Mouse (Mus musculus) gastrocnemius, adult 8-10 months (tissue): ENCODE data around the gene Uqcc1. TPM values are rescaled to one million over a fixed set of nuclear protein-coding genes. Genes with fewer than 3 reads are reported as not detected.

Experiments
- DNase-seq, 2 experiments: peaks; one replicate each; pipeline ENCODE4 v3.0.0; 2022; ENCODE audit warnings: low spot score in 2 of 2
- total RNA-seq, 4 experiments: library from RNA; stranded (reverse); gene quantifications; 2 replicates each; pipeline ENCODE4 v1.2.4; 2022

The Uqcc1 gene
- total RNA-seq, 4 experiments from 2014 or later = 154 to 182 (median 168) TPM

DNA sequence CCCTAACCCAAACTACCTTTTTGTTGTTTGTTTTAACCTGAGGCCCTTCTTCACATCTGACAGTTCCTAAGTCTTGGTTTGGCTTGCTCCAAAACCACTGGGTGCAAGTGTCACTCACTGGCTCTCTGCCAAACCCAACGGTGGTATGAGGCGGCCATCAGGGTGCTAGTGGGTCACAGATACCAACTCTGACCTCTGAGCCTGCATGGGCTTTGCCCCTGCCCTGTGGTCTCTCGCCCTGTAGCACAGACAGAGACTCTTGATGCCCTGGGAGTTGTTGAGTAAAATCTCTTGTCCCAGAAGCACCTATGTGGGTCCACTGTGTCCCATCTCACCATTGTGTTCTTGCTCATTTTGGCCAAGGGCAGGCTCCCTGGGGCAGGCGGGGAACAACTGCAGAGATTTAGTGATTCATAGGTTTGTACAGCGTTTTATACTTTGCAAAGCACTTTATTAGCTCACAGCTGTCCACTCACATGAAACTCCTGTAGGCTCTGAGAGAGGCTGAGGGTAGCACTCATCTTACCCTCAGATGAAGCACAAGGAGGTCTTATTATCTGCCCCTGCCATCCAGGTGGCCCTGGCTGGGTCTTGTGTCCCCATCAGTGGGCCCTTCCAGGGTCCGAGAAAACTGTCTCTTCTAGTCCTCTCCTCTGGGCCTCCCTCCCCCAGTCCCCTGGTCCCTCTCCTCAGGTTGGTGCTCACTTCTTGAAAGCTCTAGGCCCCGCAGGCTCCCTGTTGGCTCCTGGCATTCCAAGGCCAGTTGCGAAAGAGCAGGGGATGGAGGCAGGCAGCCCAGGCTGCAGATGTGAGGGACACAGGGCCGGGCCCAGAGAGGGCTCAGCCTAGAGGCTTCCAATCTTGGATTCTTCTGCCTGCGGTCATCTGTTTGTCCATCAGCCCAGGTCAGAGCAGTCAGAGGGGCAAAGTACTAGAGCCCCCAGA, 112.5 kb downstream of the Uqcc1 start:
- DNase-seq = peak in 1 of 2 experiments; percentile 42

DNA sequence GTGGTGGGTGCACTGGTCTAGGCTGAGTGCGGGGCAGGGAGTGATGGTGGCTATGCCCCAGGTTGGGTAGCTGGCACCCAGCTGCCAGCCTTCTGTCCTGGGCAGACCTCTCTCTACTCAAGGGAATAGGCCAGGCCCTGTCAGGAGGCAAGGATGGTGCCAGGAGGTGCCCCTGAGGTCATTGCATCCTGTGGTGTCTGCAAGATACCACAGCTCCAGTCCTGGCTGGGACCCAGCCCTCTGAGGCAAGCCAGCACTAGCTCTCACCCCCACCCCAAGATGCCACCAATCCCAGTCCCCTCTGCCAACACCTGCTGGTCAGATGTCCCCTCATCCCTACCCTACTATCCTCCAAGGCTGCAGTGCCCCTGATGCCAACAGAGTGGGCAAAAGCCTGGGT, 113.9 kb downstream of the Uqcc1 start:
- DNase-seq = no peak

DNA sequence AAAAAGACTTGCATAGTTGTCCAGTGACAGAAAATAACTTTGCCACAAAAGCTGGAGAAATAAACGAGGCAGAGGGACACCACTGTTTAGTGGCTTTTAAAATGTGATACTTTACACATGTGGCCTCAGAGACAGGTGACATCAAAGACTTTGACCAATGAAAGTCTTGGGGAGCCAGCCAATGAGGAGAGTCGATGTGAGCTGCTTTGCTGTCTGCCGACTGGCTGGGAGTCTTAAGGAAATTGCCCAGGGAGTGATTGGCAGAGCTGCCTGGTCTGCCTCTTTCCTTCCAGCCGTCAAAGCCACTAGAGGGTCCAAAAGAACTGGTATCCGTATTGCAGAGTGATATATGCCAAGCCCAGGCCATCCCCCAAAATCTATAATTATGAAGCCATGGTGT, 115.3 kb downstream of the Uqcc1 start:
- DNase-seq = no peak

DNA sequence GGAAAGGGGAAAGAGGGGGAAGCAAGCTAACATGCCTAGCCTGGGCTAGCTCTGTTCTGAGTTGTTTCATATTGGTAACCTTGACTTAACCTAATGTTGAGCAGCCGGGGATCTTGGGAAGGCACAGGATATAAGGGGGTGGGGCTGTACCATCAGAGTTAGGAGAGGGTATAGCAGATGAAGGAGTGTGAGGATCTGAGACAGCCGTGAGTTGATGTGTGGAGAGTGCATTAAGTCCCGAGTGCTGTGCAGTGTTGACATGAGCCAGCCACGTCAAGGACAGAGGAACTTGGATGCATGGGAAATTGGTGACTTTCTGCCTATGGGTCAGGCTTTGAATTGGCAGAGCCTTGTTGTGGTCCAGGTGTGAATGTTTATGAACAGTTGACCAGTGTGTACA, 117.5 kb downstream of the Uqcc1 start:
- DNase-seq = no peak

DNA sequence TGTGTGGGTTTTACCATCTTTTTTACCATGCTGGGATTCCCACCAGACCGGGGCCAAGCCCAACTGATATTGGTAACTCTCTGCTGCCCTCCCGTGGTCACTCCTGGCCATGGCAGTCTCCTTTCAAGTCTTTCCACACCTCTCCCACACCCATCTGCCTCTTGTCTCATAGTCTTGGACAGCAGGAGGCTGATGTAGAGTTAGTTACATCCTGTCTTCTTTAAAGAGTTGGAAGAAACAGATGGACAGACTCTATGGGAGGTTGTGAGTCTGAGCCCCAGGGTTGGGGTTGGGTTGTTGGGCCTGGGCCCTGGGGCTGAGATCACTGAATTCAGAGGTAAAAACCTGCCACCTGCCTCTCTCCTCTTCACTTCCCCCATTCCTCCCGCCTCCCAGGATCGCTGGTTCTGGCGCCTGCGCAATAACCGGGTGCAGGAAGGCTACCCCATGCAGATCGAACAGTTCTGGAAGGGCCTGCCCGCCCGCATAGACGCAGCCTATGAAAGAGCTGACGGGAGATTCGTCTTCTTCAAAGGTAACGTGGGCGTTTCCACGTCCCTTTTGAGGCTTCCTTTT, 118.2 kb downstream of the Uqcc1 start:
- peak; percentile 65 to 73 for DNase-seq

DNA sequence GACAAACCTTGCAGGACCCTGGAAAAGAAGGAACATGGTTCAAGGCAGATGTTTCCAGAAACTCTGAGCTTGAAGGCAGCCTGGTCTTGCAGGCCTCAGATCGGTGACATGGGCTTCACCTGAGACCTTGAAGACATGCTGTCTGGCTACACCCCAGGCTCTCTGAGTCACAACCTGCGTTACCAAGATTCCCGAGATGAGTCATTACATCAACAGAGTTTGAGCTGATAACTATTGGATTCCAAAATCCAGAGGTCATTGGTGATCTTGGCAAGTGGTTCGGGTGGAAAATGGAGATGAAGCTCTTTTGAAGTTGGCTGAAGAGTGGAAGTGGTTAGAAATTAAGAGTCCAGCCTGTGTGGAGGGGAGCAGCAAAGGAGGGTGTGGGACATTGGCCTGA, 120.5 kb downstream of the Uqcc1 start:
- DNase-seq = no peak

DNA sequence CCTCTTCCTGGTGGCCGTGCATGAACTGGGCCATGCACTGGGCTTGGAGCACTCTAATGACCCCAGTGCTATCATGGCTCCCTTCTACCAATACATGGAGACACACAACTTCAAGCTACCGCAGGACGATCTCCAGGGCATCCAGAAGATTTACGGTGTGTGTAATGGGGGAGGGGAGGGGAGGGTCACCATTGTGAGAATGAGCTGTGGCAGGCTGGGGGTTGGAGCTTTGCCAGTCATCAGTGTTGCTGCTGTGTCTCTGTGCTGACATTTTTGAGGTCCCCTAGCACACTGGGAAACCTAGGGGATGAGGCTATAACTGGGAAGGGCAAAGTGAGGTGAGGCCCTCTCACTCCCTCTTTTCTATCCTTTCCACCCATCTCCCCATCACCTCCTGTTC, 122.7 kb downstream of the Uqcc1 start:
- no peak for DNase-seq

DNA sequence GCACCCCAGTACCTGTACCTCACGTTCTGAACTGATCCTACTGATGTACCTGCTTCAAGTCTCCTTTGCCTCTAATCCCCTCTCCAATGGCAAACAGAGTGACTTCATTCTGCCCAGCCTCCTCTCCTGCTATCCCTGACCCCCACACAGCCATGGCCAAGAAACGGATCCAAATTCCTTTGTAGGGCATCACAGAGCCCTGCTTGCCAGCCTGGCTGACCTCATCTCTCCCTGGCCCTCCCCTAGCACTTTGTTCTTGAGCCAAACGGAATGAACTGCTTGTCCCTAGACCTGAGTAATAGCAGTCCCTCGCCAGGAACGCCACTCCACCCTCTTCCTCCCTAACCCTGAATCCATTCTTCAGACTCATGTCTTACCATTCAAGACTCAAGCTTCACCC, 123.6 kb downstream of the Uqcc1 start:
- DNase-seq = no peak

DNA sequence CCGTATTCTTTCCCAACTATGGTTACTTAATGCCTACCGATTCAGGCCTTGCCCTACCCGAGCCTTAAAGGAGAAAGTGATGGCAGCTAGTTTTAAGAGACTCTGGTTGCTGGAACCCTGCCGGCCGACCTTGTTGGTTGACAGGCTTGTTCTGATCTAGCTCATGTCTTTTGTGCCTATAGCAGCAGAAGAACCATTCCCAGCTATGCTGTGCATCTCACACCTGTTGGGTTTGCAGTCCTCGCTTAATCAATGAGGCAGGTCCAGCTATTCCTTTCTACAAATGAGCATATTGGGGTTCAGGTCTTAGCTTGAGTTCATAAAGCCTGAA, 124.2 kb downstream of the Uqcc1 start:
- DNase-seq = no peak

DNA sequence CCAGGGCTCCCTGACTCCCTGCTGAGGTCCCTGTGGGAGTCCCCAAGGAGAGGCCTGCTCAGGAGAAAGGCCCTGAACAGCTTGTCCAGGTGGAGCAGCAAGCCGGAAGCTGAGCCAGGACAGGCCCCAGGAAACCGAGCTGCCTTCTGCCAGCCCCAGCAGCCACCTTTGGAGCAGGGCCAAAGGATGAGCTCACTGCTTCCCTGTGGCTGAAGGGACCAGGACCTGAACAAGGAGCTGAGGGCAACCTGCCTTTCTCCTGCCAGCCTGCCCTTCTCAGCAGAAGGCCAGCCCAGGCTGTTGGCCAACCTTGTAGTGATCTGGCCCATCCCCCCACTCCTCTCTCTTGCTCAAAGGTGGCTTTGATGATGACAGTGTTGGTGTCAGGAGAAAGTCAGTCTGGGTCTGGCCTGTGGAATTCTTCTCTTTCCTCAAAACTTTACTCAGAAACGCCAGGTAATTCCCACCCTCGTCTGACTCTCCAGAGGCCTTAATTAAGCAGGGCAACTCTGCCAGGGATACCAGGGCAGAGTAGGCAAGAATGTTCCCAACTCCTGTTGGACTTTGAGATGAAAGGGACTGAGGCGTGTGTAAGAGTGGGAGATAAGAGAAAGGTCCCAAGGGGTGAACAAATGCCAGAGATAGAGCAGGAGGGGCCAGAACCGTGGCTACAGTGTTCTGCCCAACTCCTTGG, 124.7 kb downstream of the Uqcc1 start:
- peak; percentile 45 to 56 for DNase-seq

DNA sequence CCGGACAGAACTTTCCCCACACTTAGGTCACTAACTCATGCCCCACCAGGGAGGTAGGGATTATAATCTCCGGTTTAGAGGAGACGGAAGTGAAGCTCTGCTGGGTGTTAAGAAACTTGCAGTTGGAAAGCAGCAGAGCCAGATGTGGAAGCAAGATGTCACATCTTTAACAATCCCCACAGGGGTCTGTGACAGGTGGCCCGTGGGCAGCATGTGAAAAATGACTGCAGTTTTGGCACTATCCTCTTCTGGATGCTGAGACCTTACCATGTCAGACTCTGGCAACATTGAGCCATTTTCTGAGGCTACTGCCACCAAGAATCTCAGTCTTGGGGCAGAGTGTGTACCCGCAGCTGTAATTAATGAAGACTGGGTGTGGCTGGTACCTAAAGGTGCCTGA, 126.1 kb downstream of the Uqcc1 start:
- no peak for DNase-seq

DNA sequence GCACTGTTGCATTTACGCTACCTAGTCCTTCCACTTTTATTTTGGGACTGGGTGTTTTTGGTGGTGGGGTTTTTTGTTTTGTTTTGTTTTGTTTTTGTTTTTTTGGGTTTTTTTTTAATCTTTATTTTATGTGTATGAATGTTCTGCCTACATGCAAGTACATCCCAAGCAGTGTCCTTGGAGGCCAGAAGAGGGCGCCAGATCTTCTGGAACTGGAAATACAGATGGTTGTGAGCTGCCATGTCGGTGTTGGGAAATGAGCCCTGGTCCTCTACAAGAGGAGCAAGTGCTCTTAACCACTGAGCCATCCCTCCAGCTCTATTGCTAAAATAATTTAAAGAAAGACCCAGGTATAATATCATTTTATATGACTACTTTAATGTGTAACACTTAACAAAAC, 127.3 kb downstream of the Uqcc1 start:
- no peak for DNase-seq

DNA sequence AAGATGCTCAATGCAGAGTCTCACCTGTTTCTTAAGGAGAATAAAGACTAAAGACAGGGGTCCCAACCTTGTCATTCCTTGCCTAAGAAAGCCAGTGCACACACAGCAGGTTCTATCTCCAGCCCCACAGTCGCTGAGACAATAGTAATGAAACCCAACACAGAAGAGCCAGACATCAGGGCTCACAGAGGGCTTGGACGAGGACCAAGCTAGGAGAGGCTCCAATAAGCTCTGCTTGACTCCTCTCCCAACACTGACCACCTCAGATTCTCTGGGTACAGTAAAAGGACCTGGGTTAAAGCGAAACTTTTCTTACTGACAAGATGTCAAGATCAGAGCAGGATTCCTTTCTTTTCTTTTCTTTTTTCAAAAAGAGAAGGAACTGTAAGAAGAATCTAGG, 131.5 kb downstream of the Uqcc1 start:
- no peak for DNase-seq

Other genes with a start within 250 kb of the Uqcc1 start
- 100 to 1,000 TPM in 3 of 4 experiments, 10 to 100 TPM in 1; 95.4 to 104 (median 101) TPM for gene Trpc4ap, start 237.9 kb downstream of the Uqcc1 start, total RNA-seq
- 1 to 10 TPM; 3.1 to 4.5 (median 3.8) TPM for gene Edem2, start 200.8 kb downstream of the Uqcc1 start, total RNA-seq
- gene Gm17581, start 194.4 kb downstream of the Uqcc1 start, total RNA-seq = not detected
- 10 to 100 TPM in 1 of 4 experiments, 1 to 10 TPM in 3; 5.1 to 10.2 (median 7.5) TPM for gene Procr, start 179.2 kb downstream of the Uqcc1 start, total RNA-seq
- gene Mmp24, start 155.0 kb downstream of the Uqcc1 start, total RNA-seq = not detected
- gene BC029722, start 110.9 kb downstream of the Uqcc1 start, total RNA-seq = 10 to 100 TPM; 23.2 to 31.3 (median 27.6) TPM
- 10 to 100 TPM; 44.3 to 49.9 (median 48.6) TPM for gene Eif6, start 103.4 kb downstream of the Uqcc1 start, total RNA-seq
- gene Fam83c, start 95.5 kb downstream of the Uqcc1 start, total RNA-seq = not detected
- gene Gm15557, start 10.4 kb upstream of the Uqcc1 start, total RNA-seq = not detected
- under 1 TPM in 2 of 4 experiments, not detected in 2; 0.16 to 0.19 TPM for gene Gdf5, start 15.1 kb upstream of the Uqcc1 start, total RNA-seq
- gene Cep250, start 26.1 kb upstream of the Uqcc1 start, total RNA-seq = 1 to 10 TPM; 4.1 to 4.5 (median 4.2) TPM
- under 1 TPM in 2 of 4 experiments, not detected in 2; 0.54 to 0.76 TPM for gene 6430550D23Rik, start 77.7 kb upstream of the Uqcc1 start, total RNA-seq
- 10 to 100 TPM; 42.5 to 54.4 (median 49.1) TPM for gene Ergic3, start 77.7 kb upstream of the Uqcc1 start, total RNA-seq
- gene Fer1l4, start 122.6 kb upstream of the Uqcc1 start, total RNA-seq = not detected
- gene Spag4, start 134.9 kb upstream of the Uqcc1 start, total RNA-seq = 1 to 10 TPM in 2 of 4 experiments, under 1 TPM in 1, not detected in 1; 0.83 to 1.2 (median 1.2) TPM
- gene Cpne1, start 181.7 kb upstream of the Uqcc1 start, total RNA-seq = 10 to 100 TPM in 2 of 4 experiments, 1 to 10 TPM in 2; 5.6 to 13.2 (median 9.8) TPM
- gene Rbm12, start 181.7 kb upstream of the Uqcc1 start, total RNA-seq = 1 to 10 TPM; 5.8 to 8.3 (median 6.9) TPM
- 1 to 10 TPM; 3.5 to 5.2 (median 3.9) TPM for gene Gm28036, start 196.8 kb upstream of the Uqcc1 start, total RNA-seq
- gene Romo1, start 213.7 kb upstream of the Uqcc1 start, total RNA-seq = 100 to 1,000 TPM; 192 to 289 (median 265) TPM
- gene Nfs1, start 213.9 kb upstream of the Uqcc1 start, total RNA-seq = 10 to 100 TPM; 85.7 to 90.2 (median 88.3) TPM
- 100 to 1,000 TPM in 1 of 4 experiments, 10 to 100 TPM in 3; 71.4 to 105 (median 89.2) TPM for gene Rbm39, start 249.9 kb upstream of the Uqcc1 start, total RNA-seq